Mouse (Mus musculus) testis, adult 2 months (tissue): ENCODE measurements around the gene Ybx2. TPM values are rescaled to one million over a fixed set of nuclear protein-coding genes. Genes with fewer than 3 reads are reported as not detected.
"Not testable (repeated sequence)": the region's sequence is repeated elsewhere in the genome, so short reads cannot be mapped to it uniquely, and the experiment has no call there.

ENCODE experiments used
- H3K27ac ChIP-seq: fragments of 200-500 bp; 2 replicates; pipeline ENCODE4 v1.5.1; 2012; ENCODE audit warnings: low read depth, low read length; ENCODE audit not compliant: control insufficient read depth, insufficient read depth
- H3K27me3 ChIP-seq: fragments of 200-500 bp; 2 replicates; pipeline ENCODE4 v1.6.1; 2012; ENCODE audit warnings: mild to moderate bottlenecking, low read length, moderate library complexity; ENCODE audit not compliant: control insufficient read depth, insufficient read depth
- H3K36me3 ChIP-seq: fragments of 200-500 bp; 2 replicates; pipeline ENCODE4 v1.6.1; 2012; ENCODE audit warnings: mild to moderate bottlenecking, low read length; ENCODE audit not compliant: control insufficient read depth, insufficient read depth
- H3K4me1 ChIP-seq: fragments of 200-500 bp; 2 replicates; pipeline ENCODE4 v1.6.1; 2012; ENCODE audit warnings: low read length; ENCODE audit not compliant: control insufficient read depth, insufficient read depth
- H3K4me3 ChIP-seq: fragments of 200-500 bp; 2 replicates; pipeline ENCODE4 v1.5.1; 2012; ENCODE audit warnings: low read depth, mild to moderate bottlenecking, low read length, moderate library complexity, mixed read lengths; ENCODE audit not compliant: control insufficient read depth
- CTCF ChIP-seq: fragments of 200-500 bp; IDR thresholded peaks from 2 replicates; pipeline ENCODE4 v1.5.1; 2012; ENCODE audit warnings: low read depth, mild to moderate bottlenecking, inconsistent platforms, low read length, moderate library complexity; ENCODE audit not compliant: control insufficient read depth, insufficient read depth, insufficient replicate concordance
- POLR2A ChIP-seq: fragments of 200-500 bp; IDR thresholded peaks from 2 replicates; pipeline ENCODE4 v1.6.1; 2012; ENCODE audit warnings: low read depth, mild to moderate bottlenecking, inconsistent platforms, low read length, moderate library complexity; ENCODE audit not compliant: control insufficient read depth
- polyA plus RNA-seq: library from polyadenylated mRNA; depleted of rRNA; stranded (reverse); fragments of >200 nt; gene quantifications from 2 replicates; pipeline ENCODE4 v1.2.3, GENCODE M21; 2012

The Ybx2 gene
- polyA plus RNA-seq, 1 experiment: 3,883 TPM

DNA sequence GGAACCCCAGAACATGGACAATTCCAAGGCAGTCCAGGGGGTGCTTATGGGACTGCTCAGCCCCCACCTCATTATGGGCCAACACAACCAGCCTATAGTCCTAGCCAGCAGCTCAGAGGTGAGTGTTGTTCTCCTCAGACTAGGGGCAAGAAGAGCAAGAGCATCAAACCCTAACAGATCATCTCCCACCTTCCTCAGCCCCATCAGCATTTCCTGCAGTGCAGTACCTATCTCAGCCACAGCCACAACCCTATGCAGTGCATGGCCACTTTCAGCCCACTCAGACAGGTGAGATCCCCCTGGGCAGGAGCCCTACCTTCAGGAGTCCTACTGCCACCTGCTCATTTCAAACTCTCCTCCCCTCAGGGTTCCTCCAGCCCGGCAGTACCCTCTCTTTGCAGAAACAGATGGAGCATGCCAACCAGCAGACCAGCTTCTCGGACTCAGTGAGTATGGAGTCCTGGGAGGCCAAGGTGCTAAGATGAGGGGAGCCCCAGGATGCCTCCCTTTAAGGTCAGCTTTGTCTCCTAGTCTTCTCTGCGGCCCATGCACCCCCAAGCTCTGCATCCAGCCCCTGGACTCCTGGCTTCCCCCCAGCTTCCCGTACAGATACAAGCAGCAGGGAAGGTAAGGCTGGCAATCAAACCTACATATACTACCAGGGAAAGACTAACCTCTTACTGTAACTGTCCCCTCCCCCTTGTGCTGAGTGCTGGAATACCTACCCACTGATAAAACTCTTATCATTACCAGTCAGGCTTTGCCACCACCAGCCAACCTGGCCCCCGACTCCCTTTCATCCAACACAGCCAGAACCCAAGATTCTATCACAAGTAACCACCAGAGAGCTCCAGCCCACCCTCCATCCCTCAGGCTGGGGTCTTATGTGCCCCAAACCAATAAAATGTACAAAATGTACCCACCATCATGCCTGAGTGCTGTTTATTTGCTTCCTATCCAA is 19.6 kb upstream of the Ybx2 start:
- no peak overlapping the region for H3K27ac ChIP-seq
- peaks cover 7% of the 10 kb centered on the region for H3K36me3 ChIP-seq
- H3K4me3 ChIP-seq: no peak overlapping the region
- H3K4me1 ChIP-seq: peaks cover 20% of the 10 kb centered on the region
- H3K27me3 ChIP-seq: no peaks in the 10 kb centered on the region
- TF ChIP-seq POLR2A (peak; percentile 17; the same call in 1 of the 2 replicates), CTCF (no peak)

DNA sequence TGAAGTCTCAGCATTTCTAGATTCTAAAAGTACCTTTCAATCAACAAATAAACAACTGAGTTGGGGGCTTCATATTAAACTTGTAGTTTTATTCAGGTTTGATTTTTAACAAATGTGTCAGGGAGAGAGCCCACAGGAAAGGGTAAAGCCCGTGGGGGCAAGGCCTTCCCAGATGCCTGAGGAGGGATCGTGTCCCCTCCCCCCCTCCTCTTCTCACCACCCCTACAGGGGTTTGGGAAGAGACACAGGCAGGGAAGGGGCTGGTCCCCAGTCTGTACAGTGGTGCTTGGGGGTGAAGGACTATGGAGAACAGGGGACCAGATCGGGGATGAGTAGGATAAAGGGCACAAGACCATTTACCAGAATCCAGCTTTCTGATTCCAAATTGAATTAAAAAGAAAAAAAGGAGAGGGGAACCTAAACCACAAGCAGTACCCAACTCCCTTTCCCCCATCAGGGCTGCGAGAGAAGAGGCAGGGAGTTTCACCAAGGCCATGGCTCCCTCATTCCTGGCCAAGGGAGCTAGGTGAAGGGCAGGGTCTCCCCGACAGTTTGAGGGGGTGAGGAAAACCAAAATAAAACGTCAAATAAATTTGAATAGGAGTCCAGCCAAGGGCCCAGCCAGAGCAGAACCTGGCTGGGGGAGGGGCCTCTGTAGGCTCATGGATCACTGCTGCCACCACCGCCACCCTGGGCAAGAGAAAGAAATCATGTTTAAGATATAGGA is 18.8 kb upstream of the Ybx2 start:
- not testable (repeated sequence) for H3K4me3 ChIP-seq, H3K27ac ChIP-seq, H3K36me3 ChIP-seq, H3K27me3 ChIP-seq
- peaks cover 20% of the 10 kb centered on the region for H3K4me1 ChIP-seq

- Histone ChIP-seq H3K4me3 (no peak overlapping the region), H3K27me3 (no peaks in the 10 kb centered on the region), H3K27ac (no peak overlapping the region), H3K36me3 (peaks cover 7% of the 10 kb centered on the region), H3K4me1 (peaks cover 20% of the 10 kb centered on the region)
- no peak for TF ChIP-seq POLR2A
- TF ChIP-seq CTCF: no peak
Measured at GRCm38 (mm10) chr11:69917379-69917948, 18.1 kb upstream of the Ybx2 start.

DNA sequence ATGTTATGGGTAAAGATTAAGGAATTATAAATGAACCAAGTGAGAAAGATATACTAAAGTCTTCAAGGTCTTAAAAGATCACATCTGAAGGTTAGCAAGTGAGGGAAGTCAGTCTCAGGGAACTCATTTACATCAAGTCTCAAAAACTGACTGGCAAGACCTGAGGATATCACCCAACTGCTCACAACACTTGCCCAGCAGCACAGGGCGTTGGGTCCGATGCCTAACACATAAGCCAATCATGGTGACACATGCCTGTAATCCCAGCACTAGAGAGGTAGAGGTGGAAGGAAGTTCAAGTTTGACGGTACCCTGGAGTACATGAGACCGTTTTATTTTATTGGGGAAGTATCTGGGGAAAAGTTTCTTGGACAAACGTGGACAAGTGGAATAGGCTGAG is 17.5 kb upstream of the Ybx2 start:
- no peak overlapping the region for H3K27ac ChIP-seq
- H3K36me3 ChIP-seq: peaks cover 7% of the 10 kb centered on the region
- H3K27me3 ChIP-seq: no peaks in the 10 kb centered on the region
- no peak for TF ChIP-seq POLR2A
- TF ChIP-seq CTCF: no peak
- peaks cover 18% of the 10 kb centered on the region for H3K4me1 ChIP-seq
- no peak overlapping the region for H3K4me3 ChIP-seq

DNA sequence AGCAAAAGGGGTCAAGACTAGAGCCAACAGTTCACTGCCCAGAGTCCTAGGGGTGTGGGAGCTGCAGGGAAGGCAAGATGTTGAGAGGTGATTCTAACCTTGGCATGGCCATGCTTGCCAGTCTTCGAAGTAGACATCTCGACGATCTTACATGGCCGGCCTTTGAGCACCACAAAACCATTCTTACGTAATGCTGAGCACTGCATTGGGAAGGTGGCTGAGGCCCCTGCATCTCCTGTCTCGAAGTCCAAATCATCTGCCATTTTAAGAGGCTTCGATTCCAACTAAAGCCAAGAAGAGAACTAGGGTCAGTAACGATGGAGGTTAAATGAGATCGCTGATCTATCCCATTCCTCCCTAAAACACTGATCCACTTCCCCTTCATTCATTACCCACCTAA is 16.5 kb upstream of the Ybx2 start:
- Histone ChIP-seq H3K27me3 (no peaks in the 10 kb centered on the region), H3K4me1 (peaks cover 16% of the 10 kb centered on the region), H3K4me3 (peak overlapping the region; percentile 98), H3K27ac (peak overlapping the region; percentile 98), H3K36me3 (peaks cover 7% of the 10 kb centered on the region)
- TF ChIP-seq POLR2A (no peak), CTCF (no peak)

DNA sequence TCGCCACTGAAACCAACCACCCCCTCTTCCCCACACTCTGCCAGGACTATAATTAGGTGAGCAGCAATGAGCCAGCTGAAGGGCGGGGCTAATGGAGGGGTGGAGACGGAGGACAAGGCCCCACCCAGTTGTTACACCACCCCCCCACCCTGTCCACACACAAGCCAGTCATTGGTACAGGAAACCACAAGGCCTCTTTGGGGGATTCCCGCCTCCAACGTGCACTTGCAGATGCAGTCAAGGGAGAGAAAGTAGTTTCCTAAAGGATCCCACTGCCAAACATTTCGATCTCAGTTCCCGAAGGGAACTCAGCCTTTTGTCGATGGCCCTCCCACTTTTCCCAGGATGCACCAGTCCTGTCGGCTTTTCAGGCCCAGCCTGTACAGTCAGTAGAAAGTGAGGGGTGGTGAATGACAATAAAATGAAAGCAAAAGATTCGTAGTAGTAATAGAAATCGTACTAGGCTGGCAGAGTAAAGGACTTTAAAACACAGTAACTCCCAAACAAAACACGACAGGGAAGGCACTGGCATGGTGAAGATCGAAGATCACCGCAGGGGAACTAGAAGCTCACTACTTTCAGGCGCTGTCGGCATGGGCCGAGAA is 15.8 kb upstream of the Ybx2 start:
- Histone ChIP-seq H3K36me3 (peaks cover 7% of the 10 kb centered on the region), H3K27me3 (no peaks in the 10 kb centered on the region), H3K4me1 (peaks cover 14% of the 10 kb centered on the region), H3K4me3 (peak overlapping the region; percentile 98), H3K27ac (peak overlapping the region; percentile 98)
- TF ChIP-seq POLR2A (no peak), CTCF (no peak)
